Mouse (Mus musculus) thymus, postnatal 10 days (tissue): ENCODE measurements around the gene Sipa1l1.
"Not testable (repeated sequence)": the region's sequence is repeated elsewhere in the genome, so short reads cannot be mapped to it uniquely, and the experiment has no call there.

Experiments
- DNase-seq, 2 experiments: peaks; one replicate each; pipeline ENCODE4 v3.0.0; 2021; ENCODE audit warnings: low spot score in 2 of 2

Sipa1l1 gene

GRCm38 (mm10) chr12:82175709-82176108 lies 6.6 kb downstream of the Sipa1l1 start:
- no peak for DNase-seq

DNA sequence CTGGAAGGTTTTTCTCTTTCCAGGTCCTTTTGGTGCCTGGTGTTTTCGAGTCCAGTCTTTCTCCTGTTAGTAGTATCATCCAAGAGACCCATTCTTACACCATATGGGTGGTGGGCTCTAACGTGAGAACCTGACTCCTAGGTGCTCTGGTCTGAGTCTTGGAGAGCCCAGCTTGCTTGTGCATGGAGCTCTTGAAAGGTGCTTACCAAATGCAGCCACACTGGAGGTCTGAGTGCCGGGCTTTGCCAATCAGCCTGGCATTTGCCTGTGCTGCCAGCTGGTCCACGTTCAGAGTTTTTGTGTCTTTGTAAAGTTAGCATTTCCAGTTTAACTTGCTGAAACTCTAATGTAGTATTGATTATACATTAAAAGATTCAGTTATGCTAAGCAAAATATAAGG lies 9.5 kb downstream of the Sipa1l1 start:
- no peak for DNase-seq

DNA sequence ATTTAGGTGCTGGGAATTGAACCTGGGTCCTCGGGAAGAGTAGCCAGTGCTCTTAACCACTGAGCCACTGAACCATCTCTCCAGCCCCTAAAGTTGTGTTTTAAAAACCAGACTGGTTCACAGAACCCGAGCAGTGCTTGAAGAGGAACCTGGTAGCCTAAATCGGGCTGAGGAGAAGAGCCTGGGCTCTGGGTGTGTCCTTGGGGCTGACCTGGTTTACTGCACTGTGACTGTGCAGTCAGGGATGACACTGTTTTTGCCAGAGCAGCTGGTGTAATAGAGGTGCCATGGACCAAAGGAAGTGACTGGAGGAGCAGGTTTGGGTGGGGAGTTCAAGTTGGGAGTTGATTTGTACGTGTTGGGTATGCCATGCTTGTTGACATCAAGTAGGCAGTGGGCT lies 10.5 kb downstream of the Sipa1l1 start:
- DNase-seq = no peak

DNA sequence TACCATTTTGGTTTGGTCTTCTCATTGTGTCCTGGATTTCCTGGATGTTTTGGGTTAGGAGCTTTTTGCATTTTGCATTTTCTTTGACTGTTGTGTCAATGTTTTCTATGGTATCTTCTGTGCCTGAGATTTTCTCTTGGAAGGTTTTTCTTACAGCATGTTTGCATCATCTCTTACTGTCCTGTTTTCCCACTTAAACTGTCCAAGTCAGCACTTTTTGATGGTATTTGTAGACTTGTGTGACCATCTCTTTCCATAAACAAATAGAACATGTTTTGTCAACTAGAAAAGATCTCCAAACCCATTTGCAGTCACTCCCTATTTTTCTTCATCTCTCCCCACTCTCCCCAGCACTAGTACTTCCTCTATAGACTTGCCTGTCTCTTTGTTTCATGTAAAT lies 17.0 kb downstream of the Sipa1l1 start:
- DNase-seq = not testable (repeated sequence)

- DNase-seq = no peak
Observed at GRCm38 (mm10) chr12:82186740-82187139, 17.6 kb downstream of the Sipa1l1 start.

DNA sequence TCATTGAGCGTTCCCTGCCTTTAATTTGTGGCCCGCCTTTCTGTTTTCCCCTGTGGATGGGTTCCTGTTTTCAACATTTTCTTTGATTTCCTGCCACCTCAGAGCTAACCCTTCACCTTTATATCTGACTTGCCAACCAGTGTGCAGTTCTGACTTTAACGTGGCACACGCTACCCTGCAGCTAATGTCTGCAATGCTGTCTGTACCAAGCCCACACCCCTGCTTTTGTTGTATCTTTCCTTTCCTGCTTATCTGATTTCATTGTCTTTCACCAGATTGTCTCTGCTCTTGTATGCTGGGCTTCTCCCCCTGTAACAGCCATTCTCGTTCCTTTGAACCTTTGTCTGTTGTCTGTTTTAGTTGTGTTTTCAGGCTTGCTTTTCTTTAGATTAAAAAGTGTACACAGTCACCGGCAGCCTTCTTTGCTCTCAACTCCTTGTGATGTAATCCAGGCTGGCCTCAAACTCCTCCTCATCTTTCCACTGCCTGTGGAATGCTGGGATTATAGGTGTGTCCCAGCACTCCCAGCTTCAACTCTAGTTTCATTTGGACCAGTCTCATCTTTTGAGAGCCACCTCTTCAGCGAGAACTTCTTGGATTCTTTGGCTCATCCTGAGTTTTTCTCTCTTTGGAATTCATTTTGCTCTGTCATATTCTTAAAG lies 18.2 kb downstream of the Sipa1l1 start:
- peak in 1 of 2 experiments; percentile 24 for DNase-seq

- DNase-seq = no peak
Observed at GRCm38 (mm10) chr12:82188321-82189075, 19.4 kb downstream of the Sipa1l1 start.

- no peak for DNase-seq
Observed at GRCm38 (mm10) chr12:82189076-82189675, 20.1 kb downstream of the Sipa1l1 start.

- no peak for DNase-seq
Observed at GRCm38 (mm10) chr12:82189715-82190581, 20.8 kb downstream of the Sipa1l1 start.

- DNase-seq = no peak
Observed at GRCm38 (mm10) chr12:82190582-82190965, 21.5 kb downstream of the Sipa1l1 start.

- no peak for DNase-seq
Observed at GRCm38 (mm10) chr12:82191686-82192085, 22.6 kb downstream of the Sipa1l1 start.

DNA sequence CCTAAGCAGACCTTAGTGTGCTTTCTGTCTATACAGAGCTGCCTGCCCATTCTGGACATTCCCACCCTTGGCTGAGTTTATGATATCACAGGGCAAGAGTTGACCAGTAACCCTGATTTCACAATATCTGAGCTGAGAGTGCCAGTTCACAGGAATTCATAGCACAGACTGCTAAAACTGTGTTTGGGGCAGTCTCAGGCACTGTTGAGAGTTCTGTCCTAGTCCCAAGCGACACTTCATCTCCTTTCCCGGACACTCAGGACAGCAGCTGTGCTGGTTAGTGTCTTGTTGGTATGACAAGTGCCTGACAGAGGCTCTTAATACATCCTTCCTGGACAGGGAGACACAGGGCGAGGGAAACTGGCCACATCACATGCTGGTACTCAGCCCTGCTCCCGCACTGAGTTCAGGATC lies 23.5 kb downstream of the Sipa1l1 start:
- DNase-seq = no peak

DNA sequence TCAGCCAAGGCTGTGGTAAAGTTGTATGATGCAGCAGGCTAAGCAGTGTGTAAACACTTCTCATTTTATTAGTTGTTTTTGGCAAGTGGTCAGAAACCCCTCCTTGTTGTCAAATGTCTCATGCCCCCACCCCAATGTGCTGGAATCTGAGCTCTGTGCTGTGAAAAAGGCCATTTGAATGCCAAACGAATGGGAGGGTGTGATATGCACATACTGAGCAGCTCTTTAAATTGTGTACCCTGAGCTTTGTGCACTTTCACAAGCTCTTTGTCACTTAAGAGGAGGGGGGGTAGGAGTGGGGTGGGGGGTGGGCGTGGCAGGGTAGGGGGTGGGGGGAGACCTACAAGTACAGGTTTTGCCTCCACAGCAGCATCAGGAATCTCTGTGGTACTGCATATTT lies 24.4 kb downstream of the Sipa1l1 start:
- DNase-seq = no peak

- no peak for DNase-seq
Observed at GRCm38 (mm10) chr12:82194919-82195318, 25.8 kb downstream of the Sipa1l1 start.

- no peak for DNase-seq
Observed at GRCm38 (mm10) chr12:82196213-82196612, 27.1 kb downstream of the Sipa1l1 start.

DNA sequence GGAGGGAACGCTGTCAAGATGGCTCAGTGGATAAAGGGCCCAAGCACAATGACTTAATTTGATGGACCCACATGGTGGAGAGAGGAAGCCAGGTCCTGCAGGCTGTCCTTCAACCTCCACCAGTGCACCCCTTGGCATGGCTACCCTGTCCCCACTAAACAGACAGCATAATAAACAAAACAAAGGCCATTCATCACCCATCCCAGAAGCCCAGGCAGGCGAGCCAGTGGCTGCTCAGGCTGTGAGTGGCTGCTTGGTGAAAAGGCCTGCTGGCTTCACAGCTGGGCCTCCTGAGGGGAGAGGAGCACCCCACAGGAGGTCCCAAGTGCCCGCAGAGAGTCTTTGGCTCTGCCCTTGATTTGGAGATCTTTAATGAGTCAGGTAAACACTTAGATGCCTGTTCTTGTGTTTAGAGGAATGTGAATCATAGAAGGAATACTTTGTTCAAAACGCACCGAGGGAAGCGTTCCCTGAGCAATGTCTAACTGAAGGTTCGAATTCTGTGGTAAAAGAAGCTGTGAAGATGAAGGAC lies 27.6 kb downstream of the Sipa1l1 start:
- DNase-seq = no peak

- DNase-seq = no peak
Observed at GRCm38 (mm10) chr12:82197207-82197606, 28.1 kb downstream of the Sipa1l1 start.

DNA sequence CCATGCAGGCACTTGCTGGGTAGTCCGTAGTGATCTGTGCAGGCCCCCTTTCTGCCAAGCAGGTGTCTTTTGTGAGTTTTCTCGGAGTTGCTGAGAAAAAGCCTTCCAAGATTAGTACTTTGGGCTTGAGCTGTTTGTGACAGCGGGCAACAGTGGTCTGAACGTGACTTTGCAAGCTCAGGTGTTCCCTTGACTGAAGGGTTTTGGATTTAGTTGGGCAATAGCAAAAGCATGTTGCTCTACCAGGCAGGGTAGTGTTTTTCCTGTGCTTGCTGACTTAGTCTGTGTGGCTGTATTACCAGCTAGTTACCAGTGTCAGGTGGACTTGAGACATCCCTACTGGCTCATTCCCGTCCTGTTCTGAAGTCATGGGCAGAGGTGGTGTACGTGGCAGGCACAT lies 30.2 kb downstream of the Sipa1l1 start:
- no peak for DNase-seq

GRCm38 (mm10) chr12:82204106-82204505 lies 35.0 kb downstream of the Sipa1l1 start:
- DNase-seq = no peak

DNA sequence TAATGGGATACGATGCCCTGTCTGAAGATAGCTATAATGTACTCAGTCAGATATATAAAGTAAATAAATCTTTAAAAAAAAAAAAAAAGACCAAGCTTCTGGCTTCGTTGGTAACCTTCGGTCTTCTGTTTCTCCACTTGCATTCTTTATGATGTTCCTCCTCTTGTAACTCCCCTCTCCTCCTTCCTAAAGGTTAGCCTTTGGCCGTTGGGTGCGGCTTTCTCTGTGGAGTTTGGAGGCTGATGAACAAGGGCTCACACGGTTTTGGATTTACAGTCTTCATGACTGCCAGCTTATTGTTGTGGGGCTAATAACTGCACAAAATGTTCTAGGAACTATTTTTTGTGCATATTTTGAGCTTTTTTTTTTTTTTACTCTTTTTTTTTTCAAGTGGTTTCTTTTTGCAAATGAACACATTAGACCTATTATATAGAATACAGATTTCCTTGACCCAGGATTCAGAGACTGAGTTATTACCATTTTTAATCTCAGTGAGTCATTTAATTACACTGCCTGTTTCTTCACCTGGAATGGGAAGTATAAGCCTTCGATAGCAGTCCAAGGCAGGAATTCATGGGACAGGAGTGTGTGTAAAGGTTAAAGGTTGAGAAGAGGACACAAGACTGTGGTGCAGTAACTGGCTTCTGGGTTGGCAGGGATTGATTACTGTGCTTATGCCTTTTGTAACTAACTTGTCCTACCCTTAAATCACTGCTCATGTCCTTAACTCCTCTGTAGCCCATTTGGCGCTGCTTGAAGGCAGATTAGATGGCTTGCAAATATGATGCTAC lies 37.9 kb downstream of the Sipa1l1 start:
- no peak for DNase-seq

GRCm38 (mm10) chr12:82208046-82208445 lies 38.9 kb downstream of the Sipa1l1 start:
- no peak for DNase-seq
